Mouse (Mus musculus) kidney, adult 2 months (tissue): Measurements from ENCODE around the gene Jag2.

Experiments used
- CTCF ChIP-seq: fragments of 200-500 bp; conservative IDR thresholded peaks from 2 replicates; pipeline ENCODE4 v1.5.1; 2011; ENCODE audit warnings: low read depth, mild to moderate bottlenecking, control low read depth, low read length, moderate library complexity, mixed read lengths; ENCODE audit not compliant: insufficient read depth, insufficient read length
- POLR2A ChIP-seq: fragments of 200-500 bp; IDR thresholded peaks from one replicate; pipeline ENCODE4 v1.6.1; 2011; ENCODE audit warnings: low read depth, low read length, control low read depth

GRCm38 (mm10) chr12:112875225-112876013 lies 54.2 kb downstream of the Jag2 start:
- peak; percentile 77 for TF ChIP-seq CTCF
- TF ChIP-seq POLR2A = no peak
